Mouse (Mus musculus) midbrain, embryonic 11.5 days (tissue): ENCODE measurements around the gene Il1b. TPM values are rescaled to one million over a fixed set of nuclear protein-coding genes. Genes with fewer than 3 reads are reported as not detected.

ENCODE experiments used
- ATAC-seq: fragments of 200-750 bp; cut with Nextera tagmentation; 2 replicates; pipeline ENCODE4 v1.8.0; 2017; ENCODE audit warnings: moderate TSS enrichment, moderate library complexity; ENCODE audit not compliant: low FRiP score
- DNase-seq: peaks from one replicate; pipeline ENCODE4 v3.0.0; 2015; ENCODE audit warnings: low spot score; ENCODE audit errors: missing footprints
- H3K27ac ChIP-seq: fragments of 300-500 bp; sonication (generic); 2 replicates; pipeline ENCODE4 v1.5.1; 2014; ENCODE audit warnings: low read depth, low read length
- H3K27me3 ChIP-seq: fragments of 300-500 bp; sonication (generic); 2 replicates; pipeline ENCODE4 v1.6.1; 2014; ENCODE audit warnings: mild to moderate bottlenecking, low read length, moderate library complexity, mixed read lengths; ENCODE audit not compliant: control insufficient read depth, insufficient read depth
- H3K36me3 ChIP-seq: fragments of 300-500 bp; sonication (generic); 2 replicates; pipeline ENCODE4 v1.6.1; 2014; ENCODE audit warnings: mild to moderate bottlenecking, low read length, moderate library complexity, mixed read lengths; ENCODE audit not compliant: control insufficient read depth, insufficient read depth
- H3K4me1 ChIP-seq: fragments of 300-500 bp; sonication (generic); 2 replicates; pipeline ENCODE4 v1.6.1; 2014; ENCODE audit warnings: low read length; ENCODE audit not compliant: control insufficient read depth, insufficient read depth
- H3K4me2 ChIP-seq: fragments of 300-500 bp; sonication (generic); 2 replicates; pipeline ENCODE4 v1.6.1; 2014; ENCODE audit warnings: mild to moderate bottlenecking, moderate library complexity
- H3K4me3 ChIP-seq: fragments of 300-500 bp; sonication (generic); 2 replicates; pipeline ENCODE4 v1.5.1; 2014; ENCODE audit warnings: low read depth, low read length
- H3K9ac ChIP-seq: fragments of 300-500 bp; sonication (generic); 2 replicates; pipeline ENCODE4 v1.6.1; 2014; ENCODE audit warnings: low read length
- H3K9me3 ChIP-seq: fragments of 300-500 bp; sonication (generic); 2 replicates; pipeline ENCODE4 v1.6.1; 2016; ENCODE audit warnings: low read length; ENCODE audit not compliant: control insufficient read depth
- WGBS: fragments of 180-500 bp; shearing (Covaris S2); extraction: QIAGEN DNeasy Blood & Tissue Kit; methylation state at CpG from one replicate; pipeline ENCODE4 v1.1.7; 2014; 5-methylcytosine and 5-hydroxymethylcytosine counted together
- polyA plus RNA-seq: library from polyadenylated mRNA; unstranded; fragments of >200 nt; fragmentation: Nextera tagmentation; extraction: Ambion mirVana; gene quantifications from 2 replicates; pipeline ENCODE4 v1.2.1, GENCODE M21; 2014

Il1b gene
- polyA plus RNA-seq, 1 experiment from 2014 or later = not detected

DNA sequence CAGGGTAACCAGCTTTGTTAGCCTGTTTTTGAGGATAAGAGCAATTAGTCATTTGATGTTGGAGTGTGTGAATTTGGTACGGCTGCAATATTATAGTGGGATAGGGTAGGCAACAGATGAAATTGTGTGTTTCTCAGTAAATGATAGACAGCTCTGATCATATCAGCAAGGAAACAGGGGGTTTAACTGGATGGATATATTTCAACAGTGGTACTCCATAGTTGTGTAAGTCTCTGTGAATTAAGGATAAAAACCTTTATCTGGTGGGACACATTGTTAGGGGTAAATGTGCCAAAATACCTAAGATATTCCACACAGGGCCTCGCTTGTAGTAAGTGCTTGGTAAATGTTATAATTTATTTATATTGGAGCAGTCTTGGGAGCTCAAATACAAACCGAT is 31.4 kb upstream of the Il1b start:
- WGBS = 85% methylated on average over 3 of the region's 3 CpGs
- DNase-seq (no peak), ATAC-seq (no peak)
- H3K4me3 ChIP-seq = no peak overlapping the region
- H3K9ac ChIP-seq = no peak overlapping the region
- no peaks in the 10 kb centered on the region for H3K4me1 ChIP-seq
- no peaks in the 10 kb centered on the region for H3K9me3 ChIP-seq
- no peak overlapping the region for H3K27ac ChIP-seq
- H3K36me3 ChIP-seq = no peaks in the 10 kb centered on the region
- H3K4me2 ChIP-seq = no peak overlapping the region
- H3K27me3 ChIP-seq = no peaks in the 10 kb centered on the region

GRCm38 (mm10) chr2:129401803-129402202 is 30.9 kb upstream of the Il1b start:
- 88% methylated on average over 5 of the region's 5 CpGs for WGBS

DNA sequence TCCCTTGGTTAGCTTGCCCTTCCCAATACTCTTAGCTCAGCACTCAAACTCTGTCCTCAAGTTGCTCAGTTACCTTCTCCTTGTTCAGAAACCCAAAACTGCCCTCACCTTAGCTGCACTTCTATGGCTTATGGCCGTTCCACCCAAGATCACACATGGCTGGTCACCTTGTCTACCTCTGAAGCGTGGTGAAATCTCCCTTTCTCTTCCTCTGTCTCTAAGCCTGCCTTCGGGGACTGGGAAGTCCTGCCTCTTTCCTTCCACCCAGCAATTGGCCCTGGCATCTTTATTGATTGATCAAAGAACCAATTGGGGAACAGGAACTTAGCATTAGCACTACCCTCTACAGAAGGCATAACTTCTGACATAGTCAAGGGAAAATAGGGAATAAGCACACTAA is 27.2 kb upstream of the Il1b start:
- H3K9me3 ChIP-seq = no peaks in the 10 kb centered on the region
- no peak overlapping the region for H3K4me3 ChIP-seq
- H3K27ac ChIP-seq = no peak overlapping the region
- DNase-seq = no peak
- H3K9ac ChIP-seq = no peak overlapping the region
- H3K36me3 ChIP-seq = no peaks in the 10 kb centered on the region
- ATAC-seq = no peak
- no peak overlapping the region for H3K4me2 ChIP-seq
- 72% methylated on average over 3 of the region's 3 CpGs for WGBS
- no peaks in the 10 kb centered on the region for H3K4me1 ChIP-seq
- H3K27me3 ChIP-seq = no peaks in the 10 kb centered on the region

More at GRCm38 (mm10) chr2:129401803-129402202, 30.9 kb upstream of the Il1b start:
- Histone ChIP-seq H3K36me3 (no peaks in the 10 kb centered on the region), H3K9me3 (no peaks in the 10 kb centered on the region), H3K27me3 (no peaks in the 10 kb centered on the region), H3K4me2 (no peak overlapping the region), H3K27ac (no peak overlapping the region), H3K4me3 (no peak overlapping the region), H3K4me1 (no peaks in the 10 kb centered on the region), H3K9ac (no peak overlapping the region)
- ATAC-seq (no peak), DNase-seq (no peak)

GRCm38 (mm10) chr2:129393524-129393923 is 22.6 kb upstream of the Il1b start:
- no peaks in the 10 kb centered on the region for H3K4me1 ChIP-seq
- no peak overlapping the region for H3K4me2 ChIP-seq
- DNase-seq (no peak), ATAC-seq (no peak)
- no peaks in the 10 kb centered on the region for H3K9me3 ChIP-seq
- H3K9ac ChIP-seq = no peak overlapping the region
- H3K4me3 ChIP-seq = no peak overlapping the region
- no peaks in the 10 kb centered on the region for H3K36me3 ChIP-seq
- 32% methylated on average over 6 of the region's 6 CpGs for WGBS
- H3K27me3 ChIP-seq = no peaks in the 10 kb centered on the region
- H3K27ac ChIP-seq = no peak overlapping the region

GRCm38 (mm10) chr2:129390161-129390560 is 19.2 kb upstream of the Il1b start:
- Histone ChIP-seq H3K9me3 (no peaks in the 10 kb centered on the region), H3K4me2 (no peak overlapping the region), H3K27ac (no peak overlapping the region), H3K36me3 (no peaks in the 10 kb centered on the region), H3K9ac (no peak overlapping the region), H3K27me3 (no peaks in the 10 kb centered on the region), H3K4me1 (no peaks in the 10 kb centered on the region), H3K4me3 (no peak overlapping the region)
- DNase-seq (no peak), ATAC-seq (no peak)
- whole genome bisulfite sequencing = 79% methylated on average over 5 of the region's 5 CpGs

- DNase-seq (no peak), ATAC-seq (no peak)
- H3K9ac ChIP-seq = no peak overlapping the region
- H3K27ac ChIP-seq = no peak overlapping the region
- H3K9me3 ChIP-seq = no peaks in the 10 kb centered on the region
- no peaks in the 10 kb centered on the region for H3K4me1 ChIP-seq
- H3K36me3 ChIP-seq = no peaks in the 10 kb centered on the region
- no peak overlapping the region for H3K4me3 ChIP-seq
- H3K27me3 ChIP-seq = no peaks in the 10 kb centered on the region
- H3K4me2 ChIP-seq = no peak overlapping the region
- WGBS = 81% methylated on average over 2 of the region's 2 CpGs
Measured at GRCm38 (mm10) chr2:129389323-129389722, 18.4 kb upstream of the Il1b start.

DNA sequence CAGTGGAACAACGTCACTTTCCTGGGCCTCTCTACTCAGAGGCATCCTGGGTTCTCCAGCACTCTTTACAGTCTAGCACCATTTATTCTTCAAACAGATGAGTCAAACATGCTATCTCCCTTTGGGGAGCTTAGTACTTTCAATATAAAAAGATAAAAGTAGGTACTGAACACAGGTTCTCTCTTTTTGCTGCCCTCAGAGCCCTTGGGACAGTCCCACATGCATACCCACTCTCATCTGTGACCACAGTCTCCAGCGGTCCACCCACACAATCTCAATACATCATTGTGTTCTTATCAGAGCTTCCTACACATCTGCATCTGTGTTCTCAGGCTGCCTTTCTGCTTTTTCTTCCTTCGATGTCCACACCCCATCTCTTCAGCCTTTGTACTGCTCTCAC is 14.4 kb upstream of the Il1b start:
- H3K9me3 ChIP-seq = no peaks in the 10 kb centered on the region
- ATAC-seq = no peak
- no peaks in the 10 kb centered on the region for H3K4me1 ChIP-seq
- no peaks in the 10 kb centered on the region for H3K36me3 ChIP-seq
- H3K9ac ChIP-seq = no peak overlapping the region
- no peak overlapping the region for H3K4me2 ChIP-seq
- DNase-seq = no peak
- no peaks in the 10 kb centered on the region for H3K27me3 ChIP-seq
- WGBS = 87% methylated on average over 3 of the region's 3 CpGs
- no peak overlapping the region for H3K27ac ChIP-seq
- no peak overlapping the region for H3K4me3 ChIP-seq

DNA sequence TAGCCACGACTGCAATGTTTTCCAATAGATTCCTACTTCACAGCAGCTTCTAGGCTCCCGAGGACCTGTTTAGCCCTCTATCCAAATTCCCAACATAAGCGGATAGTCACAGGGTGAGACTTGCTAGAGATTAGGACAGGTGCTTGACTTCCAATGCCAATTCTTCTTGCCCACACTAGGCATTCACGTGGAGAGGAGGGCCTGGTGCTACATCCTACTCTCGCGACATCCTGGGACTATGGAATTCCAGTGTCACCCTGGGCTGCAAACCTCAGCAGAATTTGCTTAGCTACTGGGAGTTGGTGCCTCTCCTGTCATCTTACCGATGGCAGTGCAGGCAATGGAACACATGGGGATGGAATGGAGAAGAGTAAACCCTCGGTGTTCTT is 13.3 kb upstream of the Il1b start:
- no peaks in the 10 kb centered on the region for H3K36me3 ChIP-seq
- H3K9me3 ChIP-seq = no peaks in the 10 kb centered on the region
- DNase-seq = no peak
- 87% methylated on average over 8 of the region's 8 CpGs for WGBS
- H3K4me1 ChIP-seq = no peaks in the 10 kb centered on the region
- H3K9ac ChIP-seq = no peak overlapping the region
- H3K27me3 ChIP-seq = no peaks in the 10 kb centered on the region
- no peak for ATAC-seq
- H3K4me3 ChIP-seq = no peak overlapping the region
- H3K27ac ChIP-seq = no peak overlapping the region
- no peak overlapping the region for H3K4me2 ChIP-seq

GRCm38 (mm10) chr2:129383512-129384271 is 12.8 kb upstream of the Il1b start:
- Histone ChIP-seq H3K4me1 (no peaks in the 10 kb centered on the region), H3K36me3 (no peaks in the 10 kb centered on the region), H3K27me3 (no peaks in the 10 kb centered on the region), H3K9ac (no peak overlapping the region), H3K4me3 (no peak overlapping the region), H3K9me3 (no peaks in the 10 kb centered on the region), H3K4me2 (no peak overlapping the region), H3K27ac (no peak overlapping the region)
- DNase-seq (no peak), ATAC-seq (no peak)
- 93% methylated on average over 8 of the region's 8 CpGs for WGBS
